Mouse (Mus musculus) embryonic facial prominence, embryonic 11.5 days (tissue): ENCODE data around the gene Gm49383. TPM values are rescaled to one million over a fixed set of nuclear protein-coding genes. Genes with fewer than 3 reads are reported as not detected.
"Not testable (repeated sequence)": the region's sequence is repeated elsewhere in the genome, so short reads cannot be mapped to it uniquely, and the experiment has no call there.

Source experiments
- ATAC-seq: fragments of 200-750 bp; cut with Nextera tagmentation; replicated peaks from 2 replicates; pipeline ENCODE4 v1.8.0; 2017; ENCODE audit warnings: low read depth; ENCODE audit not compliant: insufficient number of reproducible peaks, low FRiP score, low TSS enrichment
- DNase-seq: peaks from one replicate; pipeline ENCODE4 v3.0.0-alpha.2; 2015; ENCODE audit warnings: low spot score
- H3K27ac ChIP-seq: fragments of 300-500 bp; sonication (generic); replicated peaks from 2 replicates; pipeline ENCODE4 v1.5.1; 2014; ENCODE audit warnings: mild to moderate bottlenecking, low read depth, low read length, control low read depth
- H3K27me3 ChIP-seq: fragments of 300-500 bp; sonication (generic); 2 replicates; pipeline ENCODE4 v1.6.1; 2014; ENCODE audit warnings: mild to moderate bottlenecking, low read length, moderate library complexity, mixed read lengths; ENCODE audit not compliant: control insufficient read depth, insufficient read depth
- H3K36me3 ChIP-seq: fragments of 300-500 bp; sonication (generic); replicated peaks from 2 replicates; pipeline ENCODE4 v1.6.1; 2014; ENCODE audit warnings: low read depth, mild to moderate bottlenecking, low read length, moderate library complexity, mixed read lengths; ENCODE audit not compliant: control insufficient read depth, insufficient read depth
- H3K4me1 ChIP-seq: fragments of 300-500 bp; sonication (generic); 2 replicates; pipeline ENCODE4 v1.6.1; 2014; ENCODE audit warnings: low read length, mixed read lengths; ENCODE audit not compliant: control insufficient read depth, insufficient read depth
- H3K4me2 ChIP-seq: fragments of 300-500 bp; sonication (generic); 2 replicates; pipeline ENCODE4 v1.6.1; 2014; ENCODE audit warnings: low read depth, mild to moderate bottlenecking, control low read depth, low read length, moderate library complexity
- H3K4me3 ChIP-seq: fragments of 300-500 bp; sonication (generic); 2 replicates; pipeline ENCODE4 v1.5.1; 2014; ENCODE audit warnings: low read depth, low read length, control low read depth
- H3K9ac ChIP-seq: fragments of 300-500 bp; sonication (generic); replicated peaks from 2 replicates; pipeline ENCODE4 v1.6.1; 2014; ENCODE audit warnings: mild to moderate bottlenecking, control low read depth, low read length
- H3K9me3 ChIP-seq: fragments of 300-500 bp; sonication (generic); replicated peaks from 2 replicates; pipeline ENCODE4 v1.6.1; 2016; ENCODE audit warnings: mild to moderate bottlenecking, low read length, inconsistent platforms, mixed read lengths; ENCODE audit not compliant: control insufficient read depth
- WGBS: fragments of 180-500 bp; shearing (Covaris S2); extraction: QIAGEN DNeasy Blood & Tissue Kit; methylation state at CpG from one replicate; pipeline ENCODE4 v1.1.7; 2014; 5-methylcytosine and 5-hydroxymethylcytosine counted together
- polyA plus RNA-seq: library from polyadenylated mRNA; unstranded; fragments of >200 nt; fragmentation: Nextera tagmentation; extraction: Ambion mirVana; gene quantifications from 2 replicates; pipeline ENCODE4 v1.2.1, GENCODE M21; 2014

Gene Gm49383
- polyA plus RNA-seq, 1 experiment from 2014 or later: 43.7 TPM

GRCm38 (mm10) chr12:69158765-69159577 is 37.9 kb downstream of the Gm49383 start, which contains the start of gene Rps29:
Gene Rps29, minus strand, starts transcription at chr12:69159186.
- peak within 1 kb of the TSS; percentile 71 for H3K4me3 ChIP-seq
- H3K27ac ChIP-seq: peak within 1 kb of the TSS; percentile 77
- ATAC-seq (peak; percentile 99), DNase-seq (peak; percentile 99)
- H3K9me3 ChIP-seq, H3K36me3 ChIP-seq, H3K4me1 ChIP-seq, H3K27me3 ChIP-seq: not testable (repeated sequence)
- H3K4me2 ChIP-seq: peak within 1 kb of the TSS; percentile 70
- WGBS: under 1% methylated on average over 57 of the region's 68 CpGs
- peak within 1 kb of the TSS; percentile 91 for H3K9ac ChIP-seq

GRCm38 (mm10) chr12:69158366-69158764 is 38.5 kb downstream of the Gm49383 start:
- Histone ChIP-seq H3K9ac (peak overlapping the region; percentile 91), H3K4me2 (peak overlapping the region; percentile 70), H3K27me3 (no peaks in the 10 kb centered on the region), H3K4me1 (no peaks in the 10 kb centered on the region), H3K27ac (peak overlapping the region; percentile 77), H3K4me3 (peak overlapping the region; percentile 71), H3K36me3 (peaks cover 5% of the 10 kb centered on the region), H3K9me3 (no peaks in the 10 kb centered on the region)
- DNase-seq (peak; percentile 36), ATAC-seq (no peak)
- WGBS: 0% methylated on average over 19 of the region's 19 CpGs

GRCm38 (mm10) chr12:69157107-69157506 is 39.8 kb downstream of the Gm49383 start:
- no peak for DNase-seq
- Histone ChIP-seq H3K27ac (no peak overlapping the region), H3K36me3 (peaks cover 5% of the 10 kb centered on the region), H3K9me3 (no peaks in the 10 kb centered on the region), H3K4me3 (no peak overlapping the region), H3K4me2 (no peak overlapping the region), H3K9ac (no peak overlapping the region), H3K4me1 (no peaks in the 10 kb centered on the region), H3K27me3 (no peaks in the 10 kb centered on the region)
- no peak for ATAC-seq
- 92% methylated on average over 2 of the region's 2 CpGs for WGBS

GRCm38 (mm10) chr12:69156436-69156835 is 40.5 kb downstream of the Gm49383 start:
- ATAC-seq (no peak), DNase-seq (no peak)
- Histone ChIP-seq H3K9ac (no peak overlapping the region), H3K36me3 (peaks cover 5% of the 10 kb centered on the region), H3K4me2 (no peak overlapping the region), H3K4me3 (no peak overlapping the region), H3K27me3 (no peaks in the 10 kb centered on the region), H3K27ac (no peak overlapping the region), H3K4me1 (no peaks in the 10 kb centered on the region), H3K9me3 (no peaks in the 10 kb centered on the region)
- 87% methylated on average over 4 of the region's 4 CpGs for WGBS

GRCm38 (mm10) chr12:69155923-69156322 is 41.0 kb downstream of the Gm49383 start:
- DNase-seq (no peak), ATAC-seq (no peak)
- Histone ChIP-seq H3K27me3 (no peaks in the 10 kb centered on the region), H3K9ac (no peak overlapping the region), H3K4me3 (no peak overlapping the region), H3K27ac (no peak overlapping the region), H3K9me3 (no peaks in the 10 kb centered on the region), H3K4me1 (no peaks in the 10 kb centered on the region), H3K36me3 (peaks cover 5% of the 10 kb centered on the region), H3K4me2 (no peak overlapping the region)
- WGBS: 86% methylated on average over 2 of the region's 2 CpGs

- H3K4me3 ChIP-seq: no peak overlapping the region
- ATAC-seq (no peak), DNase-seq (no peak)
- H3K4me2 ChIP-seq: no peak overlapping the region
- H3K9ac ChIP-seq: no peak overlapping the region
- H3K27ac ChIP-seq: no peak overlapping the region
- WGBS: 85% methylated on average over 13 of the region's 13 CpGs
- H3K27me3 ChIP-seq: no peaks in the 10 kb centered on the region
- no peaks in the 10 kb centered on the region for H3K4me1 ChIP-seq
- no peaks in the 10 kb centered on the region for H3K36me3 ChIP-seq
- H3K9me3 ChIP-seq: no peaks in the 10 kb centered on the region
These were observed 46.9 kb downstream of the Gm49383 start for GRCm38 (mm10) chr12:69150049-69150448.

- no peak overlapping the region for H3K4me3 ChIP-seq
- 96% methylated on average over 5 of the region's 5 CpGs for WGBS
- H3K36me3 ChIP-seq: no peaks in the 10 kb centered on the region
- ATAC-seq (no peak), DNase-seq (no peak)
- no peak overlapping the region for H3K27ac ChIP-seq
- H3K9ac ChIP-seq: no peak overlapping the region
- H3K9me3 ChIP-seq: no peaks in the 10 kb centered on the region
- H3K4me1 ChIP-seq: no peaks in the 10 kb centered on the region
- H3K27me3 ChIP-seq: no peaks in the 10 kb centered on the region
- no peak overlapping the region for H3K4me2 ChIP-seq
These were observed 49.7 kb downstream of the Gm49383 start for GRCm38 (mm10) chr12:69147166-69147735.

GRCm38 (mm10) chr12:69143460-69143859 is 53.4 kb downstream of the Gm49383 start:
- no peaks in the 10 kb centered on the region for H3K4me1 ChIP-seq
- 67% methylated on average over 6 of the region's 6 CpGs for WGBS
- no peaks in the 10 kb centered on the region for H3K27me3 ChIP-seq

More at GRCm38 (mm10) chr12:69143460-69143859, 53.4 kb downstream of the Gm49383 start:
- Histone ChIP-seq H3K4me3 (no peak overlapping the region), H3K9me3 (no peaks in the 10 kb centered on the region), H3K9ac (no peak overlapping the region), H3K36me3 (no peaks in the 10 kb centered on the region), H3K27ac (no peak overlapping the region), H3K4me2 (no peak overlapping the region)
- no peak for ATAC-seq
- no peak for DNase-seq
